Mouse (Mus musculus): ENCODE data around the gene Hecw2.

Gene Hecw2

DNA sequence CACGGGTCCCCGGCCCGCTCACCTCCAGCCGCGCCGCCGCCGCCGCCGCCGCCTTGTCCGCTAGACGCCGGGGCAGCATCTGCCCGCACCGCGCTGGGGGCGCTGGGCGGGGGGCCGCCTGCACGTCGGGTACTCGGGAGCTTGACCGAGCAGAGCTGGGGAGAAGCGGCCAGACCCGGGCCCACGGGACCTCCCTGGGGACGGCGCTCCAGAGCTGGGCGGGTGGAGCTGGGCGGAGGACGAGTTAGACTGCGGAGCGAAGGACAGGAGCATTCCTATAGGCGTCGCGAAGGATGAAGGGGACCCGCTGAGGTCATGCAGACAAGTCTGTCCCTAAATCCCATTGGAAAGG is at the start of gene Hecw2:
TSS of gene Hecw2 (minus strand) at position 215 of the 352 bp plus-strand sequence.
- no peak for DNase-seq (ENCODE audit: low spot score in 2 of 2)

DNA sequence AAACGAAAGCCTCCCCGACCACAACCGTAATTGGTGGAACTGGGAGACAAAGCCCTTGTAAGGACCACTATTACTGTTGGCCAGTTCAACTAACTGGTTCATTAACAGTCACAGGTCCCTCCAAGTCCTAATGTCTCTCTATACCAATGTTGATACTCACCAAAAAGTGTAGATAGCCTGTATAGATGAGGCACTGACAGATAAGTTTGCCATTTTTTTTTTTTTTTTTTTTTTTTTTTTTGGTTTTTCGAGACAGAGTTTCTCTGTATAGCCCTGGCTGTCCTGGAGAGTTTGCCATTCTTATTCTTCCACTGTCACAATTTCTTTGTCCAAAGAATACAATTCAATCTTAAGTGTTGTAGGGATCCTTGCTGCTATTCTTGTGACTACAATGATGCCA is 47.8 kb upstream of the Hecw2 start:
- no peak for DNase-seq (ENCODE audit: low spot score in 2 of 2)

- no peak for DNase-seq (ENCODE audit: low spot score in 2 of 2)
Observed at GRCm38 (mm10) chr1:54220273-54220672, 25.3 kb upstream of the Hecw2 start.

DNA sequence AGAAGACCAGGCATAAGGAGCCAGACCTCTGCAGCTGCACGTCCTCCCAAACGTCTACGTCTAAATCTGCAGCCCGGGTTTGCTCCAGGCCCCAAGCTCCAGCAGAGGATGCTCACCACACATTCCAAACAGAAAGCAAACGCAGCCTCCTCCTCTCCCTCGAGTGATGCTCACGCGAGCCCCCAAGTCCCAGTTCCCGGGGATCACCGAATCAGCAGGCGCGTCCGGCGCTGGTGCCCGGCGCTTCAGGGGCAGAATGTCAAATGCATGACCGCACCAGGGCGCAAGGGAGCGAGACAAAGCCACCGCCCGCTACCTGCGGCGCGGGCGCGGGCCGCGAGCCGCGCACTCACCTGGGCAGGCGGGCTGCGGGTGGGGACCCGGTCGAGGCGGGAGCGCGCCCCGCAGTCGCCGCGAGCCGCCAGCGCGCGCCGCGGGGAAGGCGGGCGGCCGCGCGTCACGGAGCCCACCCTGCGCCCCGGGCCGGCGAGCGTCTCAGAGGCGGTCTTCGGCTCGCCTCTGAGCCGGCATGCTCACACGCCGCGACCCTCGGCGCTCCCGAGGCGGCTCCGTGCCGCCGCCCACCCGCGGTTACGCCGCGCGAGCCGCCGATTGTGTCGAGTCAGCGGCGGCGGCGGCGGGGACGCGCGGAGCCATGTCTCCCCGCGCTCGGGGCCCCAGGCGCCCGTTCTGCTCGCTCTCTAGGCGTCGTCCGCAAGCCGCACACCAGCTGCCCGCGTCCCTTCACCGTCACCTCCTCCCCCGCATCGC is 600 bp downstream of the Hecw2 start:
- no peak for DNase-seq (ENCODE audit: low spot score in 2 of 2)

- no peak for DNase-seq (ENCODE audit: low spot score in 2 of 2)
Observed at GRCm38 (mm10) chr1:54193191-54193770, 1.7 kb downstream of the Hecw2 start.

GRCm38 (mm10) chr1:54187579-54187978 is 7.4 kb downstream of the Hecw2 start:
- no peak for DNase-seq (ENCODE audit: low spot score in 2 of 2)

GRCm38 (mm10) chr1:54186347-54186746 is 8.6 kb downstream of the Hecw2 start:
- no peak for DNase-seq (ENCODE audit: low spot score in 2 of 2)

DNA sequence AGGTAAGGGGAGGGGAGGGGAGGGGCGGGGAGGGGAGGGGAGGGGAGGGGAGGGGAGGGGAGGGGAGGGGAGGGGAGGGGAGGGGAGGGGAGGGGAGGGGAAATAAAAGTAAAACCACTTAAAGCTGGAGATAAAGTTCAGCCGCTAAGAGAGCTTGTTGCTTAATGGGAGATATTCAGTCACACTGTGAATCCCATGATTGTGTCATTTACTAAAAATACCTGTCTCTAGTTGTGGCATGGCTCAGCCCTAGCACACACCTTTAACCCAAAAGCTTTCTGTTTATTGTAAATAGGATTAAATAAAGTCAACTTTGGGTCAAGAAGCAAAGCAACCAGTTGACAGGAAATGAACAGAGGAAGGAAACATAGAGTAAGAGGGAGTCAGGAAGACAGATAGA is 14.3 kb downstream of the Hecw2 start:
- no peak for DNase-seq (ENCODE audit: low spot score in 2 of 2)

DNA sequence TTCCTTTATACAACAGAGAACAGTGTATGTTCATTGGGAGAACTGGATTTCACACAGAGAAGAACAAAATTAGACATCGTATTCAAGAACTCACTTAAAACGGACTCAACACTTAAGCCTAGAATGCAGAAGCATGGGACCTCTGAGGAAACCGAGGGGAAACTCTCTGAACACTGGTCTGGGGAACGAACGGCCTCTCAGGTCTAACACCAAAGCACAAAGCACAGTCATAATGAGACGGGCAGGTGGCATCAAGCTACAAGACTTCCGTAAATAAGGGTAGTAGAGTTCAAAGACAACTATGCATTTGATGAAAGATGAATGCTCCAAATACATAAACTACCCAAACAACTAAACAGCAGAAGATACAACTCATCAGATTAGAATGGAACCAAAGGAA is 15.8 kb downstream of the Hecw2 start:
- DNase-seq (ENCODE audit: low spot score in 2 of 2) = no peak

DNA sequence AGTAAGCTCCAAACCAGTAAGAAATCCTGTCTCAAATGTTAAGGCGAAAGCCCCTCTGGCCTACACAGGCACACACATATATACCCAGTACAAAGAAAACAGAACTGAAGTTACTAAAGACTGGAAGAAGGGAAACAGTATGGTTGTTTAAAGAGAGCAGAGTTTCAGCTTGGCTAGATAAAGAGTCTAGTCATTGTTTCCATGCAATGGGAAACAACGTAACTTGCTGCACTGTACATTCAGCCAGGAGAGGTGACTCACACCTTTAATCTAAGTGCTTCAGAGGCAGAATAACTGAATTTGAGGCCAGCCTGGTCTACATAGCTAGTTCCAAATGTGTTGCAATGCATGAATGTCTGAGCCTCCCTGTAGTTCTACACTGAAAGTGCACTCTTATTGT is 18.4 kb downstream of the Hecw2 start:
- no peak for DNase-seq (ENCODE audit: low spot score in 2 of 2)

- DNase-seq (ENCODE audit: low spot score in 2 of 2) = no peak
Observed at GRCm38 (mm10) chr1:54168014-54168413, 27.0 kb downstream of the Hecw2 start.

DNA sequence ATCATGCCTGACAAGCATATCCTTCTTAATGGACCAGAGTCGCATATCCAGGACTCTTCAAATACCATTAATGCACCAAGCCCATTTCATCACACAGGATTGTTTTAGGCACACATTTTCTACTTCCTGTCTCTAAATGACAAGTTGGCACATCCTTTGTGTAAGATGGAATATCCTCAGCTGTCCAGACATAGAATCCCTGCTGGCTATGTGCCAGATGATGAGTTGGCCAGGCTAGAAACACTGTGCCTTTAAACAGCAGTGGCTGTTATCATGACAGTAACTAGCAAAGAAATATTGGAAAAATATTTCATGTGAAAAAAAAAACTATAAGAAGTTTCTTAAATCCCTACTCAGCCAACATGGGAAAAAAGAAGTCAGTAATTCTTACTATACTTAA is 35.4 kb downstream of the Hecw2 start:
- DNase-seq (ENCODE audit: low spot score in 2 of 2) = no peak

DNA sequence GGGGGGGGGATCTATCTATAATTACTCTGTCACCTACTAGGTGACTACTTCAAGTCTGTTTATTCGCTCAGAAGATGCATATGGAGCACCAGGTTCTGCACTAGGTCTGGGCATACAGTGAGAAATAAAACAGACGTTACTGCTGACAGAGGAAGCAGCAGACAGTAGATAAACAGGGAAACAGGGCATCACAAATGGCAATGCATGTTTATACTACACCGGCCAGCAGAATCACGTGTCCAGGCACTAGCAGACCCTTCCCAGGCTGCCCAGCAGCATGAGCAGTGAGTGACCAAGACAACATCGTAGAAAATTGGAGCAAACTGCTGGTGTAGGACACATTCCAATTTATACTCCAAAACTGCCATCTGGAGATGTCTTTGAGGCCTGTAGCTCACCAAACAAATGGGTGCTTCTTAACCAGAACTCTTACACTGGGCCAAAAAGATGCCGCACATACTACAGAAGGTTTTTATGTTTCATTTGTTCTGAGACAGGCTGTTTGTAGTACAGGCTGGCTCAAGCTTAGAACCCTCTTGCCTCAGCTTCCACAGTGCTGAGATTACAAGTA is 41.7 kb downstream of the Hecw2 start:
- no peak for DNase-seq (ENCODE audit: low spot score in 2 of 2)

GRCm38 (mm10) chr1:54145106-54145505 is 49.9 kb downstream of the Hecw2 start:
- DNase-seq (ENCODE audit: low spot score in 2 of 2) = no peak

DNA sequence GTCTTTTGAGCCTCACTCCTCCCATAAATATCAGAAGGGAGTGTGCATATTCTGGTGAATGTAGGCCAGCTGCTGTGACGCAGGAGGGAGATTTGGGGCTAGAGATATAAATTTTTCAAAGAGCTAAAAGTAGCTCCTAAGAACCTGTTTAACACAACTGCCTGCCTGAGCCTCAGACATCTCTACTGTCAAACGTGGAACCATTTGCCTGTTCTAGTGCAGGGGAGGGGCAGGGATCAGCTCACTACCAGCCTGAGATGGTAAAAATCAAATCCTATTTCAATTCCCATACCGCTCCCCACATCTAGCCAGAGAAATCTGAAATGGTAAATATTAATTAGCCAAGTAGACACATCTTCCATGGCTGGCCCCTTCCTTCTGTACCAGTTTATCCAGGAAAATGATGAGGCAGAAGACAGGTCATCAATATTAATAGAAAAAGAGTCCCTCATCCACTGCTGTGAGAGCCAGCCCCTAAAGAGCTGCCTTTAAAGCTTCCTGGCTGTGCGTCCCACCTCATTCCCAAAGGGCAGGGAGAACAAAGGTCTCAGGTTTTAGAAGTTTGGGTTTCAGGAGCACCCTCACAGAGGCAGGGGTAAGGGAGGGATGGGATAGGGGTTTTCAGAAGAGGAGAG is 61.0 kb downstream of the Hecw2 start:
- DNase-seq (ENCODE audit: low spot score in 2 of 2) = no peak

DNA sequence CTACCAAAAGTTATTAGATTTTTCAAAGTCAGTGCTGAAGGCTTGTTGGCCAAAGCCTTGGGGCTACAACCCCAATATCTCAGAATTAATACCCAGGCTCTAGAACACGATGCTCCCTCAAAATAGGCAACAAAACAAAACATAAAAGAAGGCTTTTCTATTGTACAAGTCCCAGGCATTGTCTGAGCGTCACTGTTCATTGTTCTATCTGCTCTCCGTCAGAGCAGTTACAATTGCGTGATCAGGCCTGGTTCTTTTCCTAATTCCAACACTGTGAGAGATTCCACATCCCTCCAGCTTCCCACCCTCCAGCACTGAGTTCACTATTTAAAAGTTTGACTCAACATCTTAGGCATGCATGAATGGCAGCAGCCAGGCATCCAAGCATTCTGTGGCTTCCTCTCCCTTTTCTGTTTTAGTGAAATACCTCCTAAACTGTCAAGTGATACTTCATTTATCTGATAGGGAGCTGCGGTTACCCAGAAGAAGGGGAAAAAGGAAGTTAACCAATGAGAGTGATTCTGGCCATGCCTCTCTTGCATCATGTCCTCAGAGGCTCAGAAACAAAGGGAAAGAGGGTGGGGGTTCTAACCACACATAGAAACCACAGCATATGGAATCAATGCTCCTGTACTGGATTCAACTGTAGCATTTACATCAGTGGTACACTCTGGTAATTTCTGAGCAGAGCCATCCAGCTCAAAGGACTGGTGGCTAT is 66.1 kb downstream of the Hecw2 start:
- DNase-seq (ENCODE audit: low spot score in 2 of 2) = no peak

GRCm38 (mm10) chr1:54126991-54127742 is 67.8 kb downstream of the Hecw2 start:
- no peak for DNase-seq (ENCODE audit: low spot score in 2 of 2)

GRCm38 (mm10) chr1:54122551-54122950 is 72.4 kb downstream of the Hecw2 start:
- DNase-seq (ENCODE audit: low spot score in 2 of 2) = no peak

- no peak for DNase-seq (ENCODE audit: low spot score in 2 of 2)
Observed at GRCm38 (mm10) chr1:54121071-54121730, 73.8 kb downstream of the Hecw2 start.

DNA sequence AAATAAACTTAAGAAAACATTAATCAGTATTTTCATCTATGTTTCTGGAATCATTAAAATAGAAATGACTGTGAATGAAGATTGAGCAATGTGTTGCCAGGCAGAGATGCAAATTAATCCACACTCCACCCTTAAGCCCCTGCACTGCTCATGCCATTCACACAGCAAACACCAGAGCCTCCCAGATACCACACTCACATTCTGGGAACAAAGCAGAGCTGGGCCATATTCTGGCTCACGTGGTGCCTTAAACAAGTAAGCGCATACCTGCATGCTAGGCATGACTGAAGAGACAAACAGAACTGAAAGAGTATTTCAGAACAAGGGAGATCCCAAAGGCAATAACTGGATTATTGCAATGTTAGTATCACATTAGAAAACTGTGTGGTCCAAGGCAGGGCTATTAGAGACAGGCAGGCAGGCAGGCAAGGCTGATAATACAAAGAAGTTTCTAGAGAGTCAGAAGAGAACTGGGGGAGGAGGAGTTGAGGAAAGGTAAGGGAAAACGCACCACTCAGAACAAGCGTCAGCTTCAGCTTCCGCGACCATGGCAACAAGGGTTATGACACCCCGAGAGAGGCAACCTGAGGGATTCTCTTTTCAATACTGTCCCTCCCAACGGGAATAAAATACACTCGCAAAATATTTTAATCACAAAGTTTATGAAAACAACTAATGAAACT is 75.2 kb downstream of the Hecw2 start:
- no peak for DNase-seq (ENCODE audit: low spot score in 2 of 2)
